Mouse (Mus musculus) layer of hippocampus, postnatal 10 days (tissue): ENCODE results near the gene Fam189a2. TPM values are rescaled to one million over a fixed set of nuclear protein-coding genes. Genes with fewer than 3 reads are reported as not detected.

Source experiments
- DNase-seq, 2 experiments: peaks; one replicate each; pipeline ENCODE4 v3.0.0; 2021; ENCODE audit warnings: low spot score in 2 of 2
- total RNA-seq, 2 experiments: library from RNA; stranded (reverse); gene quantifications; 2 replicates each; pipeline ENCODE4 v1.2.3; 2021

The Fam189a2 gene
- total RNA-seq, 2 experiments from 2014 or later = 12.9 to 14.6 TPM

- DNase-seq = no peak
Observed at GRCm38 (mm10) chr19:23942886-23943285, 87.9 kb downstream of the Fam189a2 start.

GRCm38 (mm10) chr19:23941422-23941949, 89.3 kb downstream of the Fam189a2 start:
- DNase-seq = no peak

GRCm38 (mm10) chr19:23930826-23931225, 100.0 kb downstream of the Fam189a2 start:
- DNase-seq = no peak

- DNase-seq = no peak
Observed at GRCm38 (mm10) chr19:23925541-23925940, 105.3 kb downstream of the Fam189a2 start.

- DNase-seq = no peak
Observed at GRCm38 (mm10) chr19:23924791-23925190, 106.0 kb downstream of the Fam189a2 start.

GRCm38 (mm10) chr19:23924057-23924456, 106.8 kb downstream of the Fam189a2 start:
- DNase-seq = no peak

Other genes starting within 250 kb of the Fam189a2 start
- 10 to 100 TPM; 20.7 to 25.9 TPM for gene Tjp2, start 194.0 kb upstream of the Fam189a2 start, total RNA-seq
- 10 to 100 TPM; 12.2 TPM for gene Fxn, start 249.6 kb upstream of the Fam189a2 start, total RNA-seq